Mouse (Mus musculus): ENCODE measurements around the gene Msln. TPM values are rescaled to one million over a fixed set of nuclear protein-coding genes. Genes with fewer than 3 reads are reported as not detected.

Msln gene
- polyA plus RNA-seq (2015; fragmentation: Nextera tagmentation; extraction: Ambion mirVana), result 54.8 and 70.6 TPM in 2 replicates

DNA sequence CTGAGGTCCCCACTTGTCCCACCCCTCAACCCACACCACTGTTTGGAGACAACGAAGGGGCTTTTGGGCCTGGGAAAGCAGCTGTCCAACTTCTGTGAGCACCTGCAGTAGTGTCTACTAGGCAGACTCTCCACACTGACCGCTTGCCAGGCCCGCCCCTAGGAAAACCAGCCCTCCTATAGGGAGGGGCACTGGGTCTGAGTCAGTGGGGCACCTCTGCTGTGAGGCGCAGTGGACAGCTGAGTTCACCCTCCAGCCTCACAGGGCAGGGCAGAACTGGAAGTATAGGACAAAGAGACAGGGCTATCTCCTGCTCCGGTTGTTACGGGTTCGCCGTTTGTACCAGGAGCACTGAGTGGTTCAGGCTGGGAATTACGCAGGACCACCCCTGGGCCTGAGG is at the start of gene Msln:
Msln (minus strand) TSS at position 138 of the 400 bp plus-strand sequence.
- Histone ChIP-seq H3K9me3 (ENCODE audit: control insufficient read depth, low read length) (no peaks in the 10 kb centered on the region), H3K9ac (ENCODE audit: low read length) (no peak within 1 kb of the TSS), H3K4me2 (replicated peaks; ENCODE audit: low read depth) (no peak within 1 kb of the TSS), H3K4me1 (replicated peaks; ENCODE audit: control insufficient read depth, insufficient read depth) (no peaks in the 10 kb centered on the region), H3K27me3 (ENCODE audit: control insufficient read depth, insufficient read depth, low read length) (no peaks in the 10 kb centered on the region), H3K27ac (replicated peaks) (no peak within 1 kb of the TSS), H3K4me3 (ENCODE audit: low read depth, low read length) (no peak within 1 kb of the TSS), H3K36me3 (ENCODE audit: control insufficient read depth, insufficient read depth, low read length) (no peaks in the 10 kb centered on the region)
- peak; percentile 75 for ATAC-seq (ENCODE audit: low FRiP score, low TSS enrichment)
- peak; percentile 61 for DNase-seq (ENCODE audit: low spot score)
- TF ChIP-seq CTCF (IDR thresholded peaks at IDR 0.05; ENCODE audit: low read depth) (no peak), EP300 (optimal IDR thresholded peaks at IDR 0.05) (no peak)
- 65% methylated on average over 9 of the region's 9 CpGs for WGBS

DNA sequence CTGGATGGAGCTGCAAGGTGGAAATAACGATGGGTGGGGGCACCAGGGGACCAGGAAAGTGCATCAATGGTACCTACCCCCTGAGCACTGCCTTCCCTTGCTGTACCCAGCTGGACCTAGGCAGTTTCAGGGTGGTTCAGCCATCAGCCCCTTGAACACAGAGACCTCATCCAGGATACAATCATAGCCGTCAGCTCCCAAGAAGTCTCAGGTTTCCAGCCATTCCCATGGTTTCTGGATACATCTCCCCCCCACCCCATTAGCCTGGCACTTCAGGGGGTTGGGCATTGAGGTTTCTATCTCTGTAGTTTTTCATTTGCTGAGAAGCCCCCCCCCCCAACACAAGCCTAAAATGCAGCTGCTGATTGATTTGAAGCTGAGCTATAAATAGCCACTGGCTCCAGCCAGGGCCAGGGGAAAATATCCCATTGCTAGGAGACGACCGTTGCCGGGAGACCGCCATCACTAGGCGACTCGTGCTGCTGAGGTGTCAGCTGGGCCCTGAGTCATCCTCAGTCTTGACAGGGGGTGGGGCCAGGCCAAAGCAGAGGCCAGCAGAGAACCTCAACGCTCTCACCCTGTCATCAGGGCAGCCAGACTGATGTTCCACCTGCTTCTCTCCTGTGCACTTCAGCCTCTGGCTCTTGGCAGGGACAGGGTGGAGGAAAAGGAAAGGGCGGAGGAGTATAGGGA is 48.8 kb upstream of the Msln start:
- DNase-seq (ENCODE audit: low spot score), result peak; percentile 55
- no peak overlapping the region for H3K4me3 ChIP-seq (ENCODE audit: low read depth, low read length)
- ATAC-seq (ENCODE audit: low FRiP score, low TSS enrichment), result peak; percentile 75
- H3K4me1 ChIP-seq (replicated peaks; ENCODE audit: control insufficient read depth, insufficient read depth), result no peaks in the 10 kb centered on the region
- H3K27me3 ChIP-seq (ENCODE audit: control insufficient read depth, insufficient read depth, low read length), result no peaks in the 10 kb centered on the region
- no peak for TF ChIP-seq EP300 (optimal IDR thresholded peaks at IDR 0.05)
- TF ChIP-seq CTCF (IDR thresholded peaks at IDR 0.05; ENCODE audit: low read depth), result no peak
- H3K27ac ChIP-seq (replicated peaks), result no peak overlapping the region
- H3K36me3 ChIP-seq (ENCODE audit: control insufficient read depth, insufficient read depth, low read length), result no peaks in the 10 kb centered on the region
- H3K9me3 ChIP-seq (ENCODE audit: control insufficient read depth, low read length), result no peaks in the 10 kb centered on the region
- no peak overlapping the region for H3K4me2 ChIP-seq (replicated peaks; ENCODE audit: low read depth)
- WGBS, result 7% methylated on average over 10 of the region's 10 CpGs
- peak overlapping the region; percentile 13; the same call in 1 of the 2 replicates for H3K9ac ChIP-seq (ENCODE audit: low read length)

GRCm38 (mm10) chr17:25801029-25801428 is 46.9 kb upstream of the Msln start:
- Histone ChIP-seq H3K4me3 (ENCODE audit: low read depth, low read length) (no peak overlapping the region), H3K9me3 (ENCODE audit: control insufficient read depth, low read length) (no peaks in the 10 kb centered on the region), H3K9ac (ENCODE audit: low read length) (no peak overlapping the region), H3K4me2 (replicated peaks; ENCODE audit: low read depth) (no peak overlapping the region), H3K27ac (replicated peaks) (no peak overlapping the region), H3K27me3 (ENCODE audit: control insufficient read depth, insufficient read depth, low read length) (no peaks in the 10 kb centered on the region), H3K4me1 (replicated peaks; ENCODE audit: control insufficient read depth, insufficient read depth) (no peaks in the 10 kb centered on the region; the same call in 1 of the 2 replicates), H3K36me3 (ENCODE audit: control insufficient read depth, insufficient read depth, low read length) (no peaks in the 10 kb centered on the region)
- TF ChIP-seq EP300 (optimal IDR thresholded peaks at IDR 0.05), result no peak
- TF ChIP-seq CTCF (IDR thresholded peaks at IDR 0.05; ENCODE audit: low read depth), result peak; percentile 95
- ATAC-seq (ENCODE audit: low FRiP score, low TSS enrichment) (peak; percentile 34; the same call in 1 of the 2 replicates), DNase-seq (ENCODE audit: low spot score) (peak; percentile 62)
- 2% methylated on average over 6 of the region's 6 CpGs for WGBS

- peak; percentile 87 for DNase-seq (ENCODE audit: low spot score)
- H3K36me3 ChIP-seq (ENCODE audit: control insufficient read depth, insufficient read depth, low read length), result no peaks in the 10 kb centered on the region
- no peak for TF ChIP-seq EP300 (optimal IDR thresholded peaks at IDR 0.05)
- TF ChIP-seq CTCF (IDR thresholded peaks at IDR 0.05; ENCODE audit: low read depth), result no peak
- 1% methylated on average over 24 of the region's 35 CpGs for WGBS
- peak within 1 kb of the TSS; percentile 66 for H3K9ac ChIP-seq (ENCODE audit: low read length)
- H3K9me3 ChIP-seq (ENCODE audit: control insufficient read depth, low read length), result no peaks in the 10 kb centered on the region
- peak within 1 kb of the TSS; percentile 86 for H3K4me2 ChIP-seq (replicated peaks; ENCODE audit: low read depth)
- peak within 1 kb of the TSS; percentile 8; the same call in 1 of the 2 replicates for H3K27ac ChIP-seq (replicated peaks)
- H3K4me1 ChIP-seq (replicated peaks; ENCODE audit: control insufficient read depth, insufficient read depth), result no peaks in the 10 kb centered on the region; the same call in 1 of the 2 replicates
- H3K27me3 ChIP-seq (ENCODE audit: control insufficient read depth, insufficient read depth, low read length), result no peaks in the 10 kb centered on the region
- peak; percentile 64; the same call in 1 of the 2 replicates for ATAC-seq (ENCODE audit: low FRiP score, low TSS enrichment)
- H3K4me3 ChIP-seq (ENCODE audit: low read depth, low read length), result peak within 1 kb of the TSS; percentile 75
Measured at GRCm38 (mm10) chr17:25796951-25797369, 42.8 kb upstream of the Msln start, which contains the start of gene Metrn. Metrn (minus strand) TSS chr17:25797136.

DNA sequence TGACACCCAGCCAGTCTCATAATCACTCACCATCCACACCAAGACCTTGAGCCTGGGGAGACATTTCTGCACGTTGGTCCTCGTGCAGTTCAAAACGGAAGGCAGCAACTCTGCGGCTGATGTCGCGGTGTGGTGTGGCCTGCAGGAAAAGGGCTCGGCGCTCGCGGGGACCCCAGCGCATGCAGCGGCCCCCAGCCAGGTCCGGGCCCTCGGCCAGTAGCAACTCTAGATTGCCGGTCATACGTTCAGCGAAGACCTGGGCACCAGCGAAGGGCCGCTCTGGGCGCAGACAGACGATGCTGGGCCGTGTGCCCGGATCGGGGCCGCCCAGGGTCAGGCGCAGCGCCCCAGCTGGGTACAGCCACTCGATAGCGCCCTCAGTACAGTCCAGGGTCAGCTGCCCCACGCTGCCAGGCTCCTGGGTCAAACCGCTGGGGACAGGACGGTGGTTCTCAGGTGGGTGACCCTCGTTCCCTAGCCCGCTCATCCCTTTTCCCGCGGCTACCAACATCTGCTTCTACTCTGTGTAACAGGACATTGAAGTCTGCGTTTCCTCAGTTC is 42.1 kb upstream of the Msln start:
- Histone ChIP-seq H3K4me3 (ENCODE audit: low read depth, low read length) (peak overlapping the region; percentile 75), H3K27ac (replicated peaks) (peak overlapping the region; percentile 8; the same call in 1 of the 2 replicates), H3K27me3 (ENCODE audit: control insufficient read depth, insufficient read depth, low read length) (no peaks in the 10 kb centered on the region), H3K36me3 (ENCODE audit: control insufficient read depth, insufficient read depth, low read length) (no peaks in the 10 kb centered on the region), H3K9ac (ENCODE audit: low read length) (peak overlapping the region; percentile 66), H3K4me2 (replicated peaks; ENCODE audit: low read depth) (peak overlapping the region; percentile 86), H3K4me1 (replicated peaks; ENCODE audit: control insufficient read depth, insufficient read depth) (peaks cover 3% of the 10 kb centered on the region; the same call in 1 of the 2 replicates), H3K9me3 (ENCODE audit: control insufficient read depth, low read length) (no peaks in the 10 kb centered on the region)
- 3% methylated on average over 37 of the region's 37 CpGs for WGBS
- TF ChIP-seq EP300 (optimal IDR thresholded peaks at IDR 0.05), result no peak
- no peak for TF ChIP-seq CTCF (IDR thresholded peaks at IDR 0.05; ENCODE audit: low read depth)
- ATAC-seq (ENCODE audit: low FRiP score, low TSS enrichment) (no peak), DNase-seq (ENCODE audit: low spot score) (no peak)
